Mouse (Mus musculus): Measurements from ENCODE around the gene Sema6d. TPM values are rescaled to one million over a fixed set of nuclear protein-coding genes. Genes with fewer than 3 reads are reported as not detected.

Sema6d gene
- polyA plus RNA-seq, 1 experiment: not detected

GRCm38 (mm10) chr2:124420170-124420825 lies 330.5 kb downstream of the Sema6d start:
- H3K4me1 ChIP-seq (ENCODE audit: control insufficient read depth, insufficient read depth, low read length): no peaks in the 10 kb centered on the region
- H3K4me3 ChIP-seq (ENCODE audit: insufficient read depth, low read depth, low read length): no peak overlapping the region
- 78% methylated on average over 1 of the region's 1 CpGs for WGBS
- TF ChIP-seq CTCF (IDR thresholded peaks at IDR 0.05; ENCODE audit: insufficient read depth, low read depth, low read length): no peak
- no peak for TF ChIP-seq POLR2A (IDR thresholded peaks at IDR 0.05; ENCODE audit: insufficient read depth, low read depth, low read length)
- no peak overlapping the region for H3K27ac ChIP-seq (ENCODE audit: insufficient read depth, low read depth, low read length)

- WGBS: 49% methylated on average over 5 of the region's 5 CpGs
- Histone ChIP-seq H3K4me1 (ENCODE audit: control insufficient read depth, insufficient read depth, low read length) (no peaks in the 10 kb centered on the region), H3K27ac (ENCODE audit: insufficient read depth, low read depth, low read length) (no peak overlapping the region), H3K4me3 (ENCODE audit: insufficient read depth, low read depth, low read length) (no peak overlapping the region)
- TF ChIP-seq CTCF (IDR thresholded peaks at IDR 0.05; ENCODE audit: insufficient read depth, low read depth, low read length) (no peak), POLR2A (IDR thresholded peaks at IDR 0.05; ENCODE audit: insufficient read depth, low read depth, low read length) (no peak)
Observed at GRCm38 (mm10) chr2:124429744-124430143, 340.0 kb downstream of the Sema6d start.

GRCm38 (mm10) chr2:124430708-124431107 lies 340.9 kb downstream of the Sema6d start:
- WGBS: 77% methylated on average over 3 of the region's 3 CpGs
- TF ChIP-seq CTCF (IDR thresholded peaks at IDR 0.05; ENCODE audit: insufficient read depth, low read depth, low read length) (no peak), POLR2A (IDR thresholded peaks at IDR 0.05; ENCODE audit: insufficient read depth, low read depth, low read length) (no peak)
- Histone ChIP-seq H3K27ac (ENCODE audit: insufficient read depth, low read depth, low read length) (no peak overlapping the region), H3K4me3 (ENCODE audit: insufficient read depth, low read depth, low read length) (no peak overlapping the region), H3K4me1 (ENCODE audit: control insufficient read depth, insufficient read depth, low read length) (no peaks in the 10 kb centered on the region)

- Histone ChIP-seq H3K4me1 (ENCODE audit: control insufficient read depth, insufficient read depth, low read length) (no peaks in the 10 kb centered on the region), H3K4me3 (ENCODE audit: insufficient read depth, low read depth, low read length) (no peak overlapping the region), H3K27ac (ENCODE audit: insufficient read depth, low read depth, low read length) (no peak overlapping the region)
- WGBS: 77% methylated on average over 12 of the region's 12 CpGs
- TF ChIP-seq CTCF (IDR thresholded peaks at IDR 0.05; ENCODE audit: insufficient read depth, low read depth, low read length): no peak
Observed at GRCm38 (mm10) chr2:124435382-124436002, 345.7 kb downstream of the Sema6d start.

- no peaks in the 10 kb centered on the region for H3K4me1 ChIP-seq (ENCODE audit: control insufficient read depth, insufficient read depth, low read length)
- no peak overlapping the region for H3K4me3 ChIP-seq (ENCODE audit: insufficient read depth, low read depth, low read length)
- TF ChIP-seq CTCF (IDR thresholded peaks at IDR 0.05; ENCODE audit: insufficient read depth, low read depth, low read length) (no peak), POLR2A (IDR thresholded peaks at IDR 0.05; ENCODE audit: insufficient read depth, low read depth, low read length) (no peak)
- 89% methylated on average over 8 of the region's 8 CpGs for WGBS
- no peak overlapping the region for H3K27ac ChIP-seq (ENCODE audit: insufficient read depth, low read depth, low read length)
Observed at GRCm38 (mm10) chr2:124436704-124437103, 346.9 kb downstream of the Sema6d start.

GRCm38 (mm10) chr2:124444199-124444598 lies 354.4 kb downstream of the Sema6d start:
- TF ChIP-seq CTCF (IDR thresholded peaks at IDR 0.05; ENCODE audit: insufficient read depth, low read depth, low read length) (no peak), POLR2A (IDR thresholded peaks at IDR 0.05; ENCODE audit: insufficient read depth, low read depth, low read length) (no peak)
- H3K4me1 ChIP-seq (ENCODE audit: control insufficient read depth, insufficient read depth, low read length): no peaks in the 10 kb centered on the region
- no peak overlapping the region for H3K27ac ChIP-seq (ENCODE audit: insufficient read depth, low read depth, low read length)
- no peak overlapping the region for H3K4me3 ChIP-seq (ENCODE audit: insufficient read depth, low read depth, low read length)
- whole genome bisulfite sequencing: 97% methylated on average over 2 of the region's 2 CpGs

GRCm38 (mm10) chr2:124455881-124456280 lies 366.1 kb downstream of the Sema6d start:
- WGBS: 88% methylated on average over 2 of the region's 2 CpGs
- Histone ChIP-seq H3K4me3 (ENCODE audit: insufficient read depth, low read depth, low read length) (no peak overlapping the region), H3K27ac (ENCODE audit: insufficient read depth, low read depth, low read length) (no peak overlapping the region), H3K4me1 (ENCODE audit: control insufficient read depth, insufficient read depth, low read length) (no peaks in the 10 kb centered on the region; the same call in 1 of the 2 replicates)
- TF ChIP-seq CTCF (IDR thresholded peaks at IDR 0.05; ENCODE audit: insufficient read depth, low read depth, low read length): no peak
- no peak for TF ChIP-seq POLR2A (IDR thresholded peaks at IDR 0.05; ENCODE audit: insufficient read depth, low read depth, low read length)

GRCm38 (mm10) chr2:124456999-124457398 lies 367.2 kb downstream of the Sema6d start:
- WGBS: 96% methylated on average over 4 of the region's 4 CpGs
- TF ChIP-seq POLR2A (IDR thresholded peaks at IDR 0.05; ENCODE audit: insufficient read depth, low read depth, low read length) (no peak), CTCF (IDR thresholded peaks at IDR 0.05; ENCODE audit: insufficient read depth, low read depth, low read length) (no peak)
- Histone ChIP-seq H3K27ac (ENCODE audit: insufficient read depth, low read depth, low read length) (no peak overlapping the region), H3K4me1 (ENCODE audit: control insufficient read depth, insufficient read depth, low read length) (no peaks in the 10 kb centered on the region; the same call in 1 of the 2 replicates), H3K4me3 (ENCODE audit: insufficient read depth, low read depth, low read length) (no peak overlapping the region)

- Histone ChIP-seq H3K4me1 (ENCODE audit: control insufficient read depth, insufficient read depth, low read length) (no peaks in the 10 kb centered on the region; the same call in 1 of the 2 replicates), H3K27ac (ENCODE audit: insufficient read depth, low read depth, low read length) (no peak overlapping the region), H3K4me3 (ENCODE audit: insufficient read depth, low read depth, low read length) (no peak overlapping the region)
- 49% methylated on average over 2 of the region's 2 CpGs for WGBS
- TF ChIP-seq CTCF (IDR thresholded peaks at IDR 0.05; ENCODE audit: insufficient read depth, low read depth, low read length) (no peak), POLR2A (IDR thresholded peaks at IDR 0.05; ENCODE audit: insufficient read depth, low read depth, low read length) (no peak)
Observed at GRCm38 (mm10) chr2:124458028-124458427, 368.3 kb downstream of the Sema6d start.

All from olfactory bulb, adult 2 months (tissue).